Mouse (Mus musculus) gastrocnemius, adult 18-20 months (tissue): ENCODE results near the gene Plcb2. TPM values are rescaled to one million over a fixed set of nuclear protein-coding genes. Genes with fewer than 3 reads are reported as not detected.

Experiments used
- DNase-seq: peaks from one replicate; pipeline ENCODE4 v3.0.0; 2021; ENCODE audit warnings: low spot score
- long read RNA-seq, 2 experiments: library from polyadenylated mRNA; stranded (forward); transcript quantifications; one replicate each; pipeline ENCODE4 v2.0.0; 2021
- total RNA-seq, 2 experiments: library from RNA; stranded (reverse); gene quantifications; 2 replicates each; pipeline ENCODE4 v1.2.3; 2021

Plcb2 gene
- total RNA-seq = under 1 TPM; 0.12 to 0.23 TPM
- long read RNA-seq, experiment 1 = 0 reads
- long read RNA-seq, experiment 2 = 0 reads

DNA sequence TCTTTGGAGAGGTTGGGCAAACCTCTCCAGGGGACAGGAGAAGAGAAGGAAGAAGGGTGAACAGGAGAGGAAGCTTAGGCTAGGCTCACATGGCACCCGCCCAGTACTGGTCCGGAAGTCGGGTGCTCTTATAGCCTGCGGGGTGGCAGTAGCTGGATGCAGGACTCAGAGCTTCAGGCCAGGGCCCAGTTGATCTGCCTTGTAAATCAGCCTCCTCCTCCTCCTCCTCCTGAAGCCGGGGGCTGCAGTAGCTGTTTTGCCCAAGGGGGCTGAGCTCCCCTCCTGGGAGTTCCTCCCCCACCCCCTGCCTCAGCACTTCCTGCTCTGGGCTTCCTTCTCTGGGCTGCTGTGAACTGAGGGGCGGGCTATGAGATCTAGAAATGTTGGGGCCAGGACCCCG is at the start of gene Plcb2:
Gene Plcb2 (minus strand): TSS at position 102 of the 400 bp plus-strand sequence.
- DNase-seq = no peak

GRCm38 (mm10) chr2:118776295-118776694 is 48.1 kb upstream of the Plcb2 start:
- no peak for DNase-seq

DNA sequence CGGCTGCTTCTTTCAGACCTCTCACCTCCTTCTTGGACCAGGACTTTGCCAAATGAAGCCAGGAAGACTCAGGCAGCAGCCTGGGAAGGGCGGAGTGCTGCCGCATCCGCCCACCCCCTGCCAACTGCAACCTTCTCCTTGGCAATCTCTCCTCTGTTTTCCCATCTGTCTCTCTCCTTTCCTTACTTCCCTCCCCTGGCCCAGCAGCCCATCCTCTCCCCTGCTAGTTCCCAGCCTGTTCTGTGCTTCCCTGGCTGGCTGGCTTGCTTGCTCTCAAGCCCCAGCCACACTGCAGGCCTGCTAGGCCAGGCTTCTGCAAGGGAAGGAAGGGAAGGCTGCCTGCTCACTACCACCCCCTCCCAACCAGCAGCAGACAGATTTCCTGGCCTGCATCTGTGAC is 47.6 kb upstream of the Plcb2 start:
- DNase-seq = no peak

DNA sequence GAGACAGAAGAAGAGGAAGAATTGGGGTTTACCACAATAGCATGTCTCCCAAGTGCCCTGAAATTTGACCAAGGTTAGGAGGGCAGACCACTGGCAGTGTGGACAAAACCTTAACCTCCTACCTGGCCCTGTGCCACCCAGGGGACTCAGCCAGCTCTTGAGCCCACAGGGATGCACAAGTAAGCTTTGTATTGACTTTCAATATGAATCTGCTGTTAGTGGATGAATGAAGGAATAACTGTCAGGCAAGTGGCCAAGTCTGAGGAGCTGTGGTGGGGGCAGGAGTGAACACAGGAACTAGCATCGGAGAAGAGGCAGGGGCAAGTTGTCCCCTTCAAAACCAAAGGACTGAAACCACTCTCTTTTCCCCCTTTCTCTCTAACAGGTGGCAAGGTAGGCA is 47.2 kb upstream of the Plcb2 start:
- no peak for DNase-seq

GRCm38 (mm10) chr2:118774536-118774935 is 46.3 kb upstream of the Plcb2 start:
- DNase-seq = no peak

GRCm38 (mm10) chr2:118772158-118772874 is 44.1 kb upstream of the Plcb2 start, which contains the start of gene Phgr1:
Phgr1 (plus strand) TSS chr2:118772769.
- DNase-seq = no peak

DNA sequence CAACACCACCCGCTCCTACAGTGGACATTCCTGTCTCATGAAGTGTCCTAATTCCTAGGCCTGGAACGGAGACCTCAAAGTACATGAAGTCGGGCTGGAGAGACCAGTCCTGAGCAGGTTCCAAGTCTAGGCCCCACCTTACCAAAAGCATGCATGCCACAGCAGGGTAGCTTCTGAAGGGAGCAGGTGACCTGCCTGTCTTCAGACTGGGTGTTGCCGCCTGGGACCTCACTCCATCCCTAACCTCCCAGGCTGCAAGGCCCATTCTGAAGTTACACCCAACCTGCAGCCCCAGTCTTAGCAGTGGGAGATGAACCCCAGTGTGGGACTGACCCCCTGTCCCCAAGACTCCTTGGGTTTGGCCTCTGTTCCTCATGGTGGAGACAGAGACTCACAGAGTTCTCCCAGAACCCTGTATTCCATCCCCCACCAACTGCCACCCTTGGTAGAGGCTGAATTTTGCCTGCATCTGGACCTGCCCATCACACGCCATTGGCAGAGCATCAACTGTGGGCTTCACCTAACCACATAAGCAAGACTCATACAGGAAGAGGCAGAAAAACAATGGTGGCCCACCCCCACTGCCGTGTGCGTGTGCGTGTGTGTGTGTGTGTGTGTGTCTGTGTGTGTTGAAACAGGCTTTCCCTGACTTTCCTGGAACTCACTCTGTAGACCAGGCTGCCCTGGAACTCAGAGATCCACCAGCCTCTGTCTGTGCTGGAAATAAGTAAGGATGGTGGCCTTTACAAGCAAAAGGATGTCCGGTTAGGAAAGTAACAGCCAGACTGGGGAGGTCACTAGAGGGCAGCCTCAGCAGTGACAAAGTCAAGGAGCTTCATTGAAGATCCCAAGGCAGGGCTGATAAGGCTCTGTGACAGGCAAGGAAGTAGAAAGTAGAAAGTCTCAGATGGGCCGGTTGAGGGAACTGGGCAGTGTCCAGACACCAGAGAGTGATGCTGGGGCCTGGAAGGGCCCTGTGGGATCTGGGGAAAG is 38.1 kb upstream of the Plcb2 start:
- no peak for DNase-seq

- no peak for DNase-seq
These were observed 36.6 kb upstream of the Plcb2 start for GRCm38 (mm10) chr2:118764875-118765274.

- DNase-seq = peak; percentile 46
These were observed 36.0 kb upstream of the Plcb2 start for GRCm38 (mm10) chr2:118764094-118764831.

DNA sequence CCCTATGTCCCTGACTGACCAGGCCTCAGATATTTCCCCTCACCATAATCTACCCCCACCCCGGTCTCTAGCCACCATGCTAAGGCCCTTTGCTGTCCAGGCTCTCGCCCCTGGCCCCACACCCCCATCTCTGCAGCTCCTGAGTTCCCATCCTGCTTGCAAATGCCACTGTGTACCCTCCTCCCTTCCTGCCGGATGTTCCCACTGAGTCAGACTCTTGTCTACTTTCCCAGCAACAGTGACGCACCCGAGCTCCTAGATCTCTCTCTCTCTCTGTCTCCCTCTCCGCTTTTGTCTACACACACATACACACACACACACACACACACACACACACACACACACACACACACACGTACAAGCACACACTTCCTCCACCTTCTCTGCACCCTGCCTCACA is 35.2 kb upstream of the Plcb2 start:
- no peak for DNase-seq

DNA sequence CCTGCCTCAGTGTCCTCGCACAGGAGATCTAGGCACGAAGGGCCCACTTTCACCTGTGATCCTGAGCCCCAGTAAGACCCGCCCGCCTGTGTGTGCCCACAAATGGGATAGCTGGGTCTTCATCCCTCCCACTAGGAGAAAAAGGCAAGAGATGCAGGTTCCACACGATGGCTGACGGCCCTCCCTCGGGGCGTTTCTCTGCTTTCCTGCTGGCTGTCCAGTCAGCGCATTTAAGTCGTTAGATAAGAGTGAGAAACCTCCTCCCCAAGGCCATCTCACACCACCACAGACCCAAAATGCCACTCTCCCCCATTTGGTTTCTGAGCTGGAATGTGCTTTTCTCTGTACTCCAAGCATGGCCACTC is 34.5 kb upstream of the Plcb2 start:
- no peak for DNase-seq

- DNase-seq = peak; percentile 94
These were observed 33.9 kb upstream of the Plcb2 start, which contains the start of gene Ccdc9b for GRCm38 (mm10) chr2:118761906-118762783. Ccdc9b (minus strand) TSS chr2:118762661.

DNA sequence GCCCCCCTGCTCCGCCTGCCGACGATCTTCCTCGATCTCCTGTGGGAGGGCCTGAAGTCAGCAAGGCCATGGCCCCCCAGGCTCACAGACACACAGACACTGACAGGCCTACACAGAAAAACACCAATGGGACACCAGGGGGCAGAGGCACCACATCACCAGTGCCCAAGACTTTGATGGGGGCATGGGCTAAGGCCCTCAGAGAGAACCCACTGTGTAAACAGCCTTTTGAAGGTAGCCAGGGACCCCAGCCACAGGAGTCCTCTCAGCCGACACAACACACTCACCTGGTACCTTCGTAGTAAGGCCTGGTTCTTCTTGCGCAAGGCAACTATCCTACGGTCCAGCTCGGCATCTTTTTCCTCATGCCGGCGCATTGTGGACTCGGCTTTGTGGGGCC is 33.1 kb upstream of the Plcb2 start:
- DNase-seq = no peak

- DNase-seq = no peak
These were observed 32.2 kb upstream of the Plcb2 start for GRCm38 (mm10) chr2:118760311-118761025.

GRCm38 (mm10) chr2:118759828-118760227 is 31.6 kb upstream of the Plcb2 start:
- DNase-seq = no peak

DNA sequence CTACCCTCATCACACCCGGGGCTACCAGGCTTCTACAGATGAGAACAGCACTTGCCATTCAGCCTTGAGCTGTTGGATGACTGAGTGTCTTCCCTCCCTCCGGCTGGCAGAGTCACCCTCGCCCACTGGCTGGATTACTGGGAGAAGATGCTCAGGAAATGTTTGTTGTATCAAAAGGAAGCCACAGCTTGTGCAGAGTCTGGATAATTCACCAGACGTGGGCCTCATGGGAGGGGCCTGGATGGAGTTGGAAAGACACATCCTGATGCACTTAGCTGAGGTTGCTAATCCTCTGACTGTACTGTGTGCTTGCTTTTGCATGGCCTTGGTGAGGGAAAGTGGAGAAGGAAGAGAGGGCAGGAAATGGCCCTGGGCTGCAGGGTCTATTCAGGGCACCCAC is 27.9 kb upstream of the Plcb2 start:
- no peak for DNase-seq

GRCm38 (mm10) chr2:118755407-118755806 is 27.2 kb upstream of the Plcb2 start:
- DNase-seq = no peak

GRCm38 (mm10) chr2:118754143-118754542 is 25.9 kb upstream of the Plcb2 start:
- DNase-seq = no peak

DNA sequence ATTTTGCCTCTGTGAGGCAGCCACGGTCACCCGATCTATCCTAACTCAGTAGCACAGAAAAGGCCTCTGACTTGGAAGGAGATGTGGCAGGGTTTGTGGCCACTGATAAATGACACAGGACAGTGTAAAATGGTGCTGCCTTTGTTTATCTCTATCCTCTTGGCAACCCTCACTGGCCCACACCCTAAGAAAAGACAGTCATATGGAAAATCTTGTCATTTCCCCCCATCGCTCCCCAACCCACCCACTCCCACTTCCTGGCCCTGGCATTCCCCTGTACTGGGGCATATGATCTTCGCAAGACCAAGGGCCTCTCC is 24.5 kb upstream of the Plcb2 start:
- no peak for DNase-seq
